Mouse (Mus musculus) layer of hippocampus, adult 9-10 months (tissue): ENCODE measurements around the gene 1110004F10Rik.
"Not testable (repeated sequence)": the region's sequence is repeated elsewhere in the genome, so short reads cannot be mapped to it uniquely, and the experiment has no call there.

Source experiments
- DNase-seq: peaks from one replicate; pipeline ENCODE4 v3.0.0; 2022; ENCODE audit warnings: low spot score

The 1110004F10Rik gene

DNA sequence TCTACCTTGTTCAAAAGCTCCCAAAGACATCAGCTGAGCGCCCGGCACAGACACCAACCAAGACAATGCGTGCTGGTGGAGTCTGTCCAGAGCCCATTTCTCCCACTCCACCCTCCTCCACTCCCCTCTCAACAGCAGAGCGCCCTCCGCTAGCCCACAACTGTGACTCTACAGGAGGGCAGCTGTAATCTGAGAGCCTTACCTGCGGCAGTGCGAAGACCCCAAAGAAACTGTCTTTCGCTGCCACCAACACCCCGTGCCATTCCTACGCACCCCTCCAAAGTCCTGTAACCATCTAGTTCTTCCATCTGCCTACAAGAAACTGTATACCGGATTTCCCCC is at the start of gene 1110004F10Rik:
1110004F10Rik (plus strand) TSS at position 202 of the 342 bp plus-strand sequence.
- no peak for DNase-seq

DNA sequence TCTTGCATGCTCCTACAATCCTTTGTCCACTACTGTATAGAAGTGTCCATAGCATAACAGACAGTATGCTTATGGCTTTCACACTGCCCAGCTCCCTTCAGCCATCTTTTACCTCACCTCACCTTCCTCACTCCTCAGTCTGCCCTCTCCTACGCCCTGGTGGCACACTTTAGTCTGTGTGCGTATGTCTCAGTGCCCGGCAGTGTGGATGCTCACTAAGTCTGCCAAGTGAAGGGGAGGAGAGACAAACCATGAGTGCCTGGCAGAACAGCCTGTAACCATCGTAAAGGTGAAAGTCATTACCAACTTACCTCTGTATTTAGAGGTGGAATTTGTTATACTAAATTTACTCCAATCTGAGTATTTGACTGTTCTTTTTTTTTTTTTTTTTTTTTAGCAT is 36.5 kb upstream of the 1110004F10Rik start:
- no peak for DNase-seq

DNA sequence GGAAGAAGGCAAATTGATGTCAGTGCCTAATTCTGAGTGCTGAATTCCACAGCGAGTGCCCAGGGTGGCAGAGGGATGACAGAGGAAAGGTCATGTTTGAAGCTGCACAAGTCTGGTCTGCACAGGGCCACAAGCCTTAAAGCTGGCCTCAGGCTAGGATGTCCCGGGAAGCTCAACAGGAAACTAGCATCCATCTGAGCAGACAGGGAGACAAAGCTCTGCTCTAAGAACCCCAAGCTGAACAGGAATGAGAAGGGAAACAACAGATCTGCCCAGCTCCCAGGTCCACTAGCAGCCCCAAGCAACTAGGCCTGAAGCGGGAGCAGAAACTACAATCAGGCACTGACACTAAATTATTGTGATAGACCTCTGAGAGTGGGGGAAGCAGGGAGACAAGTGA is 9.2 kb upstream of the 1110004F10Rik start:
- no peak for DNase-seq

DNA sequence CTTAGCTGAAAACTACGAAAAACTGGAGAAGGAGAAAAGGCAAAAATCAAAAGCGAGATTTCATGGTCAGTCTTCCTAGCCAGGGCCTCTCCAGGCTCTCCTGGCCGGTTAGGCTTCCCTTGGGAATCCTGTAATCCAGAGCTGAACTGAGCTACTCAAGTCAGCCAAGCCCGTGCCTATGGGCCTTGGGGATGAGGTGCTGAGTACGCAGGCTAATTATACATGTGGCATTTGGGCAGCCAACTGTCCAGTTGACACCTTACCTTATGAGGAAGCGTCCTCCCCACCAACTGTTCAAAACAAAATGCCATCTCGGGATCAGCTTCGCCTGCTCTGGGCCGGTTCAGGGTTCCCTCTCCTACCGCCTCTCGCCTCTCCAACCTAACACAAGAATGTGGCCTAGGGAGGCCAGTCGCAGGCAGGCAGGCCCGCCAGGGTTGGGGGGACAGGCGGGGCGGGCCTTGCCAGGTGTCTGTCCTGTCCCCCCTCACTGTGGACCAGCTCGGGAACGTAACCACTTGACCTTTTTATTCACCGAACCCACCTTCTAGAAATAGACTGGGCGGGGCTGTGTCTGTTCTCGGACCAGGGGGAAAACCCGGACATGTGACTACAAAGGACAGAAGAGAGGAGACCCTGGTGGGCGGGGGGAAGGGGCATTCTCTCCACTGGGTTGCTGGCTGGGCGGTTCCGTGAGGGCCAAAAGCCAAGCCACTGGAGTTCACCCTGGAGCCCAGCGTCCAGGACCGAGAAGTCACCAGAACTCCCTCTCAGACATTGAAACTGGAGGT is 8.4 kb upstream of the 1110004F10Rik start:
- DNase-seq = no peak

DNA sequence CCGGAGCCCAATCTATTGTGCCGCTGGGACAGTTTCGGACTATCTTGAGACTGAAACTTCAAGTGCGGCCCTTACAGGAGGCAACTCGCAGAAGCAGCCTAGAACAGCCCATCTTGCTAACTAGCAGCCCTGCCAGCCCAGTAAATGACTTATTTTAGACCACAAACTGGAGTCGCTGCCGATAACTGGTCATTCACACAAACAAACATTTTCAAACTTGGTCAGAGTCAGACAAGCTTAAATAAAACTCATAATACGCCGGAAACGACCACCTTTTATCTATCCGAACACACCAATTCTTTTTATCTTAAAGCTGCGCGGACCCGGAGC is 7.8 kb upstream of the 1110004F10Rik start:
- DNase-seq = no peak

DNA sequence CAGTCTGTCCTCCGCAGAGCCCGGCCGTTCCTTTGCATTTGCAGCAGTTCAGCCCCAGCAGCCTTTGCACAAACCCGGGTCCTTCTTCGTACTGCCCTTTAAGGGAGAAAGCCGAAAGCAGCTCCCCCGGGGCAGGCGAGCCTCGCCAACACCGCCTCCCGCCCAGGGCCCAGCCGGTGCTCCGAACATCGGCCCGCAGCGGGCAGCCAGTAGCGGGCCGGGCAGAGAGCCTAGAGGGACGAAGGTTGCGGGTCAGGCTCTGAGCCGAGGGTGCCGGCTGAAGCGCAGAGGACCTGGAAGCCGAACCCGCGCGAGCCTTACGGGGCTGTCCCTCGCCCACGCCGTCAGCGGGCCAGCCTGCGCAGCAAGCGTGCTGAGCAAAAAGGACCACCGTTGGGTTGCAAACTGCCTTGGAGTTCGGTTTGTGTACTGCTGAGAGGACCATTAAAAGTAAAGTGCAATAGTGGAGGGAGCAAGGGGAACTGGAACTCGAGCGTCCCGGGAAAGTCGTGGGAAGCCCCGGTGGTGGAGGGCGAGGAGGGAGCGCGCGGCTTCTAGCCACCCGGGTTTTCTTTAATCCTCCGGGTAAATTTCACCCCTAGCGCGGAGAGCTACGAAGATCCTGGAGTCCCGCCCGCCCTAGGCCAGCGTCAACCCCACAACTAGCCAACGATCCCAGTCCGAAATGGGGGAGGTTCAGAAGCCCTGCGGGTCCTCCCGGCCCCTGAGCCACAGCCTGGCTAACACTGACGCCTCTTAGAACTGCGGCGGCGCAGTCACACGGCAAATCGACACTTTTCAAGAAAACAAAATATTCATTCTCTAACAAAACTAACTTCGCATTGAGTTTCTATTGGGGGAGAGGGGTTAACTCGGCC is 7.2 kb upstream of the 1110004F10Rik start:
- DNase-seq = no peak

DNA sequence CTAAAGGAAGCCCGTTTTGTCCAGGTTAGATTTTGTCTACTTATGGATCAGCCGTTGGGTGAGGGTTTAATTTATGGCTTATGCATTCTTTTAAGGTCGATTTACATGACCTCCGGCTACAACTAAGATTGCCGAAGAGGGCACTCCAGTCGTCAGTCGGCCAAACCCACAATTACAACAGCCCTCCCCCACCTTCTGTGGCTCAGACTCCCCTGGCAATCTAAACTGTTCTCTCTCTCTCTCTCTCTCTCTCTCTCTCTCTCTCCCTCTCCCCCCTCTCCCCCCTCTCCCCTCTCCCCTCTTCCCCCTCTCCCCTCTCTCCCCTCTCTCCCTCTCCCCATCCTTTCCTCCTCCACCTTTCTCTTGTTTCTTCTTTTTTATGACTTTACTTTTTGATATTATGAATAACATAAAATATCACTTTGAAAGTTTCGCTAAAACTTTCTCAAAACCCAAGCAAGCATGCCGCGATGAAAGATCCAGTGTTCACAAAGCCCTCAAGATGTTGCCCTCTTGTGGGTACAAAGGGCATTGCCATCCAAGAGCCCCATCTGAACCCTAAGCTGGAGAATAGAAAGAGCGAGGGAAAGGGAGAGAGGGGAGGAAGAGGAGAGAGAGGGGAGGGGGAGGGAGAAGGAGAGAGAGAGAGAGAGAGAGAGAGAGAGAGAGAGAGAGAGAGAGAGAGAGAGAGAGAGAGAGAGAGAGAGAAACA is 6.4 kb upstream of the 1110004F10Rik start:
- DNase-seq = no peak

DNA sequence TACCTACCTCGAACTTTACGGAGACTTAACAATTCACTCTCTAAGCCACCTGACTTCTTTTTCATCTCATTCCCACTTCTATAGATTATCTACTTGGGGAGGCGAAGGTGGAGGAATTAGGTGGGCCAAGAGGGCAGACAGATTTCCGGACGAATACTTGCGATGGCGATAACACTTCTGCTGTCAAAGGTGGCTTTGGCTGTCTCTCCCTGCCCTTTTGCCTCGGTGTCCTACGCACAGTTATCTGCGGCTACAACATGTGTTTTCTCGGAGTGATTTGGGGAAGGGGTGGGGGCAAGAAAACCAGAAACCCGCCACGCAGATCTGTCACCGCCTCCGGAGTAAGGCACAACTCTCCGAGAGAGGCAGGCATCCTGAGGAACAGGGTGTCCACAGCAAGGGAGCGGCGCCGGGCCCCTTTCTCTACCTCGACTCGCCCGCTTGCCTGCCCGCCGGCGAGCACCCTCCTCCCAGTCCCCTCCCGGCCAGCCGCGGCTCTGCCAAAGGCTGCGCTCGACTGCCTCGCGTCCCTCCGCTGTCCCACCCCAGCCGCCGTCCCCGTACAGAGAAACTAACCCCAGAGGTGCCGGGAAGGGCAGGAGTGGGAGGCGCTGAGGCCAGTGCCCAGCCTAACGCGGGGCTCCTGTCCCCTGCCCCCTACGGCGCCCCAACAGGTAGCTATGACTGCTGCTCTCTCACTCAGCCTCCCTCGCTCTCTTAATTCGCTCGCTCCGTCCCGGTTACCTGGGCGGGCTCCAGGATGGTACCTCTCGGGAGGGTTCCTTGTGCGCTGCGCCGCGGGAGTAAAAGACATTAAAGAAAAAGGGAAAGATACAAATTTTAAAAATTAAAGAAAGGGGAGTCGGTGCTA is 5.6 kb upstream of the 1110004F10Rik start:
- DNase-seq = no peak

DNA sequence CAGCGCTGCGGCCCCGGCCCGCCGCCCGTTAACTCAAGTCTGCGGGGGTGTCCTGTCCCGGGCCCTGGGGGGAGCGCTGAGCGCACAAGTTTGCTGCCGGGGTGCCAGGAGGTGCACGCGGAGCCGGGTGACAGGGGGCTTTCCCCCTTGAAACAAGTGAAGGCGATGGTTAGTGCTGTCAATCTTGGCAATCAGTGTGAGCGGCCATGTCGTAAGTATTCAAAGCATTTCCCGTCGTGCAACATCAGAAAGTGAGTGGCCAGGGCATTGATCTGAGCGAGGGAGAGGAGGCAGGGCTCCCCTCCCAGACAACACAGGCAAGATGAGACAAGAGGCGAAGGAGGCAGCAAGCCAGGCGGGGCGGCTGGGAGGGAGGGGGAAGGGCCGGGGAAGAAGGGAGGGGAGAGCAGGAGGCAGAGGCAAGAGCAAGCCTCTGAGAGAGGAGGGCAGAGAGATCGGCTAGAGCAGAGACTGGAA is 4.9 kb upstream of the 1110004F10Rik start:
- no peak for DNase-seq

DNA sequence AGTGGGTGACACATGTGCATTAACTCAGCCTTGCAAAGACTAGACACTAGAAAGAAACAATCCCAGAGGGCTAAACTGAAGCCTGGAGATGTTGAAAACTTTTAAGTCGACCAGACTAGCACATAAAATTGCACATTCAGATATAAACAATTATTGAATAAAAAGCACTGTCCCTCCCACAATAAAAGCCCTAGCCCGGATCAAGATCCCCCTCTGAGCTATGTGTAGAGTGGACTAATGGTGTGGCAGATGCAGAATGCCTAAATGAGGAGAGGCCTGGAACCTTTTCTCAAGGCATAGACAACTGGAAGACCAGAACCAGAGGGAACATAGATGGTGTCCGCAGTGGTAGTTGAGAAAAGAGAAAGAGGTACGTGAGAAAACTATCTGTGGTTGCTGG is 3.7 kb upstream of the 1110004F10Rik start:
- no peak for DNase-seq

DNA sequence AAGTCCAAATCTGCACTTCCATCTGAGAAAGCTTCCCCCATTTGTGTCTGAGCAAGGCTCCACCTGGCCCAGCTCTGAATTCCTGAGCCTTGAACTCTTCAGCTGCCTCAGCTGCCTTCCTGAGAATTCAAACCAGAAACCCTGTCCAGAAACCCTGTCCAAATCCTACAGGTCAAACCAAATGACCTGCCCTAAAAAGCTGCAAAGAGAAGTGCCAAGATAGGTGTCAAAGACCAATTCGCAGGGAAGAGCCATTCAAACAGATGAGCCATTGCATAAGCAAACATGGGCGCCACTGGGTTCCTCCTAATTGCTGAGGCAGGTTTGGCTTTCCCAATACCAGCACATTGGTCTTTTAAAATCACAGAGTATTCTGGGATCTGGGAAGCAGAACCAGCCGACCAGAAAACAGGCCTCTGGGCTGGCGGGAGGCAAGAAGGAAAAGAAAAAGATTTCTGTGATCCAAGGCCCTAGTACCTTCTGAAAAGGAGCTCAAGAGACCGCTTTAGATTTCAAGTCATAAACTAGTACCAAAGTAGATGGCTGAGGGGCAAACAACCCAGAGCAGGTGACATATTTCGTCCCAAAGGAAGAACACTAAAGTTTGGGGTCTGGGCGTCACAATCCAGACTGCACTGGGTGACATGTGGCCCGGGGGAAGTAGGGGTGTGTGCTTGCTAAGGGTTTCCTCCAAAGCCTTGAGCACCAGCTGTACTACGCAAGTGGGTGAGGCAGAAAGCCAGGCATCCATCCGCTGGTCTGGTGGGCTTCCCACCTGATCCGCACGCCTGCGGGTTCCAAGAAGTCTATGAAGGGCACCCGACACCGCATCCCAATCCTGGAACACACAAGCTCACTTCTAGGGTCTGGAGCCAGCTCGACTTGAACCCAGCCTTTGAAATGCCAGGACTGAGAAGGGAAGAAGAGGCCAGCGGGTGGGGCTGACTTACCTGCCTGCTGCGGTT is 2.3 kb upstream of the 1110004F10Rik start:
- DNase-seq = no peak

DNA sequence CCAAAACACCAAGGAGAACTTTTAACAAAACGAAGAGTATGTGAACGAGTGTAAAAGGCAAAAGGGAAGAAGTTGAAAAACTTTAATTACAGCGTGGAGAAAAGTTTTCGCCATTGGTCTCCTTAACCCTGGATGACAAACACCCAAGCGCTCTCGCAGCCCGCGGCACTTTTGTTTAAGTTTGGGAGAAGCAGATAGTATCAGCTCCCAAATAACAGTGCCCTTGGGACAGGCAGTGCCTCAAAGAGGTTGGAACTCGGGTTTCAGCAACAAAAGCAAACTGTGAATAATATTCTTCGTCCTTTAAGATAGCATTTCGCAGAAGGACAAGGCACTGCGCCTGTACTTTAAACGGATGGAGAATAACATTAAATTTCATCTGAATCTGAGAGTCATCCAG is 1.2 kb upstream of the 1110004F10Rik start:
- no peak for DNase-seq

DNA sequence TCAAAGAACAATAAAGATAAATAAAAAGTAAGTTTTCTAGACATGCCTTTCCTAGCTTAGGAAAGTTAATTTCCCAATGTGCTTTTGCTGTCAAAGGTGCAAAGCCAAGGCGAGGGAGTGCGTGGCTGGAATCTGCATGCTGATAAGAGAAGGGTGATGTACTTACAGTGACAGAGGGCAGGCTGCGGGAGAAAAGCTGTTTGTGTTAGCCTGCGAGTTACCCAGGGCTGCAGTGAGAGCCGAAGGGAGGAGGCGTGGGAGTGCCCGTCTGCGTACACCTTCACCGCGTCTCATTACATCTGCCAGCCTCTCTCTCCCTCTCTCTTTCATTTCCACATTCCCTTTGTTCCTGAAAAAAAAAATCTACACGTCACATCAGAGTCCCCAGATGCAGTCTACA is 686 bp upstream of the 1110004F10Rik start, which contains the start of gene Sox6:
Sox6 (minus strand) TSS at position 286 of the 400 bp plus-strand sequence.
- no peak for DNase-seq

DNA sequence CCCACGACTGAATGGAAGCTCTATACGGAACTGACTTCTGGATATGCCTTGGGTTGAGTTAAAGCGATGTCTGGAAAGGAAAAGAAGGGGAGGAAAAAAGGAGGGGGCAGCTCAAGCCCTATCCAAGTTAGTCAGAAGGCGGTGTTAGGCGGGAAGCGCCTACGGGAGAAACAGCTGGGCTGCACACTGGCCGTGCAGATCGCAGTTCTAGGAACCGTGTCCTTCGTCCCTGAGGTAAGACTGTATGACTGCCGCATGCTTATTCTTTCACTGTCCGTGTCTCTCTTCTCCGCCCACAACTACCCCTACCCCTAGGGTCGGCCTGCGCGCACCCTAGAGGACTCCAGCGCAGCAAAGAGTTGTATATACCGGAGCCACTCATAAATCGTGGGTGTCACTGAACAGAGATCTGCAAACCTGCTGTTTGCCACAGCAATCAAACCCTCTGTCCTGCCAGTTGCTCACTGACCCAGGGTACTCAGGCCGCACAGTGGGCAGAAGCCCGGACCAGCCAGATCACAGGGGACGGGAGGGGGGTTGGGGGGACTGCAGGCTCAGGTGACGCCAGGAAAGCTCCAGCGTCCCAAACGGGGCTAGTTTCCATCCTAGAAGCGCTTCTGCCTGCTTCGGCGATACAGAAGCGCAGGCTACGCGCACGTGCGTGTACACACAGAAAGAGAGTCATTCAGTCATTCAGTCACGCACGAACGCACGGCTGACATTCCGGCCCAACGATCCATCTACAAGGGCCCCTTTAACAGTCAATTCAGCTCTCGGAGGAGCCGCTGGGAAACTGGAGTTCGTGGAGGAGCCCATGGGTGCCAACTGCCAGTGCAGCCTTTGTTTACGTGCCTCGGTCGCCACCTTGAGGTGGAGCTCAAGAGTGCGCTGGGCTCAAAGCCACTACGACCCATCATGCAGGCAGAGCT is 605 bp downstream of the 1110004F10Rik start:
- peak; percentile 80 for DNase-seq

DNA sequence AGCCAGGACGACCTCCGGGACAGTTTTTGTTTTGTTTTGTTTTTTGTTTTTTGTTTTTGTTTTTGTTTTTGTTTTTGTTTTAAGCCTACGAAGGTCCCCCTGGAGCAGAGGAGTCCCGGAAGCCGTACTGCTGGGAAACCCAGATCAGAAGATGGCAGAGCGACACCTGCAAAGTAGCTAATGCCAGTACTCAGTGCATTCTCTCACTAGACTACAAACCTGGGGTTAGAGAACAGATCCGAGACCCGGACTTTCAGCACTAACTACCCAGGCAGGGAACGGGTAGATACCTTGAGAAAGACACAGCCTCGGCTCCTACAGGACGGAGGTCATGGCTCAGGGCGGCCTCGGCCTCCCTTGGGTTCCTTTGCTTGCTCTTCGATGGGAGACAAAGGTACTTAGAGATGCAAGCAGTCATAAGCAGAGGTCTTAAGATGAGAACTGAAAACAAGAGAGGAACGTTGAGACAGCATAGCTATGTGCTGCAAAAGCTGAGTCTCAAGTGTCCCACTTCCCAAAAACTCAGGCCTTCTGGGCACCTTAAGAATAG is 1.3 kb downstream of the 1110004F10Rik start:
- DNase-seq = no peak

DNA sequence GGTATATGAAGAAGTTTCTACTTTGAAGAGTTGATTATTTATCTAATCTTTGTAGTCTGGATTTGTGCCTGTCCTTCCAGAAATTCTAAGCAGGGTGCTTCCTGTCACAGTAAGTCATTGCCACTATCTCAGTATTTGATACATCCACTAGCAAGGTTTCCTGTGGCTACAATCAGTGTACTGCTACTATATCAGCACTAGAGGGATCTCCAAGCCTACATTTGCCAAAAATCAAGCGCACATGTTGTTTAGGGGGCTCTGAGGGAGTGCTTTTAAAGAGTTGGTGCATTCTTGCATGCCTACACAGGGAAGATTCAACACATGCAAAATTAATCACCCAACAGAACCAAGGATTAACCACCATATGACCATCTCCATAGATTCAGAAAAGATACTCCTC is 21.5 kb downstream of the 1110004F10Rik start:
- no peak for DNase-seq

DNA sequence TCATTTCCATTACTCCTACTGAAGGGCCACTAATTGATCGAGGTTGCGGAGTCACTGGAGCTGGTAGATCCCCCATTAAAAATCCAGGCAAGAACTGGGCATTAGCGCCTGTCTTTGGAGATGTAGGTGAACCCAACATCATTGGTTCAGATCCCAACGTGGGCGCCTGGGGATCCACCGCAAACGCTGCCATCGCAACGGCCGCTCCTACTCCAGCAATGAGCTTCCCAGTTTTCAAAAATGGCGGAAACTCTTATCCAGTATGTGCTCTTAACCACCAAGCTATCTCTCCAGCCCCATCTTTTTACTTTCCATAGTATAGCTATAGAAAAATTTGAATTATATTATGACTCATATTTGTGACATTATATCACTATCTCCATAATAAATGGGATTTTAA is 45.2 kb downstream of the 1110004F10Rik start, which contains the start of gene Gm4353:
Gm4353 (minus strand) TSS at position 270 of the 400 bp plus-strand sequence.
- not testable (repeated sequence) for DNase-seq

DNA sequence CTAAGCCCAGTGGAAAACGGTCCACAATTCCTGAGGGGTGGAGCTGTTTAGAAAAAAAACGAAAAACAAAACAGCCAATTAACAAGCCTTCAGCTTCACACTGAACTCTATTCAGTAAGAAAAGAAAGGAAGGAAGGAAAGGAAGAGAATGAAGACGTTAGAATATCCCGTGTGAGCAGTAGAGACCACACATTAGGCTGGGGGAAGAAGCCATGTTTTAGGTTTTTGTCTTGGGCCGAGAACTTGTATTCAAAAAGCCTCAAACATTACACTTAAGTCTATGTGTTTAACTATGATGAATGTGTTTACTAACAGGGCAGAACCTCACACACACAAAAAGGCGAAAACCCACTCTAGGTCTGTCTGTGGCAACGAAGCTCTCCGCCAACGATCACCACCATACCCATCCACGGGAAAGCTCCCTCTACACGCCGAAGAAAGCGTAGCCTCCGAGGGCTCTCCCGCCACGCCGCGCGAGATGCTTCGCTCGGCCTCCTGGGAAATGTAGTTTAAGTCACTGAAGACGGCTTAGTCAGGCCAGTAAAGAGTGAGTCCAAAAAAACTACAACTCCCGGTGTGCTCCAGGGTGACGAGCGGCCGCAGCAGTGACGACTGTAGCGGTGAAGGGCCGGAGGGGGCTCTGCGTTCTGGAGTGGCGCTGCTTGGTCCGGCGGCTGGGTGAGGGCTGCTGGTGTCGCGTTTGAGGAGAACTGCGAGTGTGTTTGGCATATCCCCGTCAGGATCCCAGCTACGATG is 53.7 kb downstream of the 1110004F10Rik start:
- DNase-seq = peak; percentile 91
